Mouse (Mus musculus): ENCODE measurements around the gene Stk39.

The Stk39 gene

GRCm38 (mm10) chr2:68458115-68458514 lies 14.0 kb downstream of the Stk39 start:
- no peak for DNase-seq (ENCODE audit: low spot score in 2 of 2)

DNA sequence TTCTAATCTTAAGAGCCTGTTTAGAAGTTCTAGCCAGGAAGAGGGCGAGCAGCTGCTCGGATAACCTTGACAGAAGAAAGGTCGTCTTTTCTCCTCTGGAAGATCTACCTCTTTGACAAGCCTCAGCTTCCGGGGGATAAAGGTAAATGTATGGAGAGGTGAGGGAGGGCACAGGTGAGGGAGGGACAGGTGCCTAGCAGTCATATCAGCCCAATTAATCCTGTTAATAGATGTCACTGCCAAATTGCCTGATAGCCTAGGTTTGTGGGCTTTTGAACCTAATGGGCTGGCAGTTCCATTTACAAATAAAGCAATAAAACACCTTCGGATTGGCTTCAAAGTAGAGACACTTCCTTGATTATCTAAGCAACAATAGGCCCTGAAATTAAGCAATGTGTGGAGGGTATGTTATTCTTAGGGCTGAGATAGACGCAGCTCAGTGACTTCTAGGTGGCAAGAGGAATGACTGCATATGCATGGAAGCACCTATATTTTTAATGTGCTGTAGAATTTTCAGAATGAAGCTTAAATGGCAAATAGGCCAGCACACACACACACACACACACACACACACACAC lies 14.5 kb downstream of the Stk39 start:
- no peak for DNase-seq (ENCODE audit: low spot score in 2 of 2)

GRCm38 (mm10) chr2:68456899-68457298 lies 15.2 kb downstream of the Stk39 start:
- no peak for DNase-seq (ENCODE audit: low spot score in 2 of 2)

DNA sequence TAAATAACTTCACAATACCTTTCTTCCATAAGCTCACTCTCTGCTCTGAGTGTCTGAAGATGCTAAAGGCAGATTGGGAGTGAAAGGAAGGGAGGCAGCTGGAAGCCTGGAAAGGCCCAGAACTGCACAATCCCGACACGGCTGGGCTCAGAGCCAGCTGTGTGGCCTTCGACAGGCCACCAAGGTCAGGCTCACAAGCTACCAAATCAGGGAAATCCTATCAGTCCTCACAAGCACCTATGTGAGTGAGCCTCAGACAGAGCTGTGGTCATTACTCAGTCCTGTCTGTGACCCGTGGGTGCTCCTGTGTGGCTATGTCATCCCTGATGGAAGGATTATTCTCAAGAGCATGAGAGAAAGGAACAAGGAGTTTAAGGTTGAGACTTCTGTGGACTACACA lies 19.7 kb downstream of the Stk39 start:
- no peak for DNase-seq (ENCODE audit: low spot score in 2 of 2)

- no peak for DNase-seq (ENCODE audit: low spot score in 2 of 2)
These were observed 24.0 kb downstream of the Stk39 start for GRCm38 (mm10) chr2:68448035-68448434.

- DNase-seq (ENCODE audit: low spot score in 2 of 2), result no peak
These were observed 28.9 kb downstream of the Stk39 start for GRCm38 (mm10) chr2:68443141-68443540.

- DNase-seq (ENCODE audit: low spot score in 2 of 2), result no peak
These were observed 29.9 kb downstream of the Stk39 start for GRCm38 (mm10) chr2:68442113-68442717.

GRCm38 (mm10) chr2:68439614-68440013 lies 32.5 kb downstream of the Stk39 start:
- no peak for DNase-seq (ENCODE audit: low spot score in 2 of 2)

GRCm38 (mm10) chr2:68437920-68438319 lies 34.1 kb downstream of the Stk39 start:
- no peak for DNase-seq (ENCODE audit: low spot score in 2 of 2)

DNA sequence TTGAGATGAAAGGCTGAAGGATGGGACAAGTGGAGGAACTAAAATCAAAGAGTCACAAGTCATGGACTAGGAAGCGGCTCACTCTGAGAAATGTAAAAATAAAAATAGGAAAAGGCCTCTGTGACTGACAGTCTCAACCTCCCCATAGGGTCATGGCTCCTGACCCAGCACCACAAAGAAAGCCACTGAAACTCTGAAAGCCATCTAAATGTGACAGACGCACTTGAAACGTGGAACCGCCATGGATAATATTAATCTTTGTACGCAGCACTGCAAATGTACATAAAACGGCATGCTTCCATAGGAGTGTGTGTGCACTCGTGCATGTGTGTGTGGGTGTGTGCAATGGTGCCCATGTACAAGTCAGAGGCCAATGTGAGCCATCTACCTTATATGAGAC lies 34.9 kb downstream of the Stk39 start:
- no peak for DNase-seq (ENCODE audit: low spot score in 2 of 2)

DNA sequence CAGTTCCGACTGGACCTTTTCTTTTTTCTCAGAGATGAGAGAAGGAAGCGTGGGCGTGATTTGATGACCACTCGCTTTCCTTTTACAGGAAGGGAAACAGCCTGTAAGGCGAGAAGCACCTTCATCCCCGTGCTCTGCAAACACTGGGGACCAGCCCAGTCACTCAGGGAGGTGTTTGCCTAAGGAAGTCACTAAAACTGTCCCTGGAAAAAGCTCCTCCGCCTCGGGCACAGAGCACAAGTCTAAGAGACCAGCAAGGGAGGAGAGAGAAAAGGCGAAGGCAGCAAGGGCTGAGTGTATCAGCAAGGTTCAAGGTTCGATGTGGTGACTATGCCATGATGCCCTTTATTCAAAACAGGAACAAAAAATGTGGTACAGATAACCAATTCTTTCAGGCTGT lies 35.8 kb downstream of the Stk39 start:
- no peak for DNase-seq (ENCODE audit: low spot score in 2 of 2)

DNA sequence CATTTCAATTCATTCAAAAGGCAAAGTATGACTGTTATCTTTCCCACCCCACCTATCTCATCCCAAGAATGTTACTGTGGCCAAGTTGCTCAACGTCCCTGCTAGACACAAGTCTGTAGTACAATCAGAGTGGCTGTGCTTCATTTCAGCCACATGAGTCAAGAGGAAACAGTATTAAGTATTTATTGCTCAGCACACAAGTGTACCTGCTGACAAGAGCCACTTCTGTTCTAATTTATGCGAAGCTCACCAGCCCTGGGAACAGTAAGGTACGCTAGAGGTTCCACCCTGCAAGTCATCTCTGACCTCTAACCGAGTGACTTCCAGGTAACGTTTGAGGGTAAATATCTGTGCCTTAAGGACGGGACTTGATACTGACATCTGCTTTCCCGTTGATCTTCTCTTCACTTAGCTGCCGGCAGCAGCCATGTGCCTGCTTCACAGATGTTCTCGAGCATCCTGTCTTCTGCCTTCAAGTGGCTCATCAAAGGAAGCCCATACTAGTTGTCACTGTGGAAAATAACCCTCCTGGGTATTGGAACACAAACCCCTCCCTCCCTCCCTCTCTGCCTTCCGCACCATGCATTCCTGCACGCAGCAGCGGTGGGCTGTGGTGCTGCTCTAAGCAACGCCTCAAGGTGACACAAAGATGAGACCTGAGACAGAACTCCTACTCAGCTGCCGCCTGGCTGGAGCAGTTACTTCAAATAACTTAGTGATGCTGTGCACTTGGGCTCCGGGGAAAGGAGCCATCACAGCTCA lies 36.4 kb downstream of the Stk39 start:
- DNase-seq (ENCODE audit: low spot score in 2 of 2), result no peak

DNA sequence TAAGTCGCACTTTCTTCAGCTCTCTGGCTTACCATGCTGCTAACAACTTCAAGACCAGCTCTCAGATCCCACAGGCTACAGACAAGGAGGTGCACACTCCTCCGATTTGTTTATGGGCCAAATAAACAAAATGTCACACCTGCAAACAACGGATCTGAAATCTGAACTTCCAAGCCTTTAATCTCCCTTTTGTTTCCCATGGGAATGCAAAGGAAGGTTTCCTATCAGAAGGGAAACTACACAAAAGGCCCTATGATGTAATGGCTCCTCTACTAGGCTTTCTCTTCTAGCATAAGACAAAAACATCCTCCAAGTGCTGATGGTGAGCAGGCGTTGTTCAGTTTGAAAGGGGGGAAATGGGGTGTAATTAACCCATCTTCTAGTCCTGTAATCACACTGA lies 37.1 kb downstream of the Stk39 start:
- no peak for DNase-seq (ENCODE audit: low spot score in 2 of 2)

DNA sequence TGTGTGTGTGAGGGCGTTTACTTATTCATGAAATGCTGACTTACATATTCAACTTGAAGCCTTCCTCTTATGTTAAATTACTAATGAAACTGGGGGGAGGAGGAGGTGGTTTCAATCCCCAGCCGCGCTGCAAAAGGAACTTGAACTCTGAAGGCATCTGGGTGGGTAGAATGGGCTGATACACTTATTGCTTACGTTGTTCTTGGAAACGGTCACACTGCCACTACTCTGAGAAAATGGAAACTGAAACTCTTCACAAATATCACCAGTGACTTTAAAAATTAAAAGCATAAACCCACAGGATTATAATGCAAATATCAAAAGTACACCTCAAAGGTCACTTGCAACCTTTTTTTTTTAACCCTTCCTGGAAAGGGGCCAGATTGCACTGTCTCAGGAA lies 37.5 kb downstream of the Stk39 start:
- DNase-seq (ENCODE audit: low spot score in 2 of 2), result no peak

DNA sequence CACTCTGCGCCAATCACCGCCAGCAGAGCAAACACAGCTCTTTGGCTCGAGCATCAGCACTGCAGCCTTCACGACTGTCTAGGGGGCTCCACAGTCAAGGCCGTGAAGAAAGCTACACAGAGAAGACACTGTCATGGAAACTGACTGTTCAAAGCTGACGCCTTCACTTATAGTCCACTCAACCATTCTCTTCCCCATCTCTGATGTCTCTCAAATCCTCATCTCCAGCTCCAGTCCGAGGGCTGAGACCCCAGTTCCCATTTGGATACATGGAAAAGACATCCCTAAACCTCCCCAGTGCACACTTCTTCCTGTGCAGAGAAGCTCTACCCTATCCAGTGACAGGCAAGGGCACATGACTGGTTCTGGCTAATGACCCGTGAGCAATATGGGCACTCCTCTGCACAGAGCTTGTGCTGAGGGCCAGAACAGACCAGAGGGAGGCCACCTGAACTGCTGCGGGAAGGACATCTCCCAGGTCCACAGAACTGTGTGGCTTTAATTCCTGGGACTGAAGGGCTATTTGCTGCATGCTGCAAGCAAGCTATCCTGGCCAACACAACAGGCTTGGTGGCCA lies 38.2 kb downstream of the Stk39 start:
- no peak for DNase-seq (ENCODE audit: low spot score in 2 of 2)

- no peak for DNase-seq (ENCODE audit: low spot score in 2 of 2)
These were observed 39.2 kb downstream of the Stk39 start for GRCm38 (mm10) chr2:68432834-68433233.

- DNase-seq (ENCODE audit: low spot score in 2 of 2), result no peak
These were observed 40.8 kb downstream of the Stk39 start for GRCm38 (mm10) chr2:68431024-68431962.

GRCm38 (mm10) chr2:68430493-68430892 lies 41.6 kb downstream of the Stk39 start:
- no peak for DNase-seq (ENCODE audit: low spot score in 2 of 2)

- DNase-seq (ENCODE audit: low spot score in 2 of 2), result no peak
These were observed 42.6 kb downstream of the Stk39 start for GRCm38 (mm10) chr2:68429436-68429835.

- DNase-seq (ENCODE audit: low spot score in 2 of 2), result no peak
These were observed 45.0 kb downstream of the Stk39 start for GRCm38 (mm10) chr2:68426977-68427577.

GRCm38 (mm10) chr2:68426074-68426473 lies 46.0 kb downstream of the Stk39 start:
- no peak for DNase-seq (ENCODE audit: low spot score in 2 of 2)
